Mouse (Mus musculus): ENCODE data around the gene Crb2. TPM values are rescaled to one million over a fixed set of nuclear protein-coding genes. Genes with fewer than 3 reads are reported as not detected.

Gene Crb2
- not detected in 2 replicates for total RNA-seq (2017)

GRCm38 (mm10) chr2:37776016-37776415, at the start of gene Crb2:
Gene Crb2 (plus strand): TSS chr2:37776249.
- no peak for ATAC-seq (replicated peaks in 1 of 2; ENCODE audit: insufficient read depth in 1 of 2, low FRiP score in 2 of 2, low TSS enrichment in 1 of 2, low read depth in 1 of 2, poor library complexity in 2 of 2, severe bottlenecking in 2 of 2)

GRCm38 (mm10) chr2:37731241-37731801, 44.7 kb upstream of the Crb2 start:
- peak; percentile 75 to 85 for ATAC-seq (replicated peaks in 1 of 2; ENCODE audit: insufficient read depth in 1 of 2, low FRiP score in 2 of 2, low TSS enrichment in 1 of 2, low read depth in 1 of 2, poor library complexity in 2 of 2, severe bottlenecking in 2 of 2)

GRCm38 (mm10) chr2:37734979-37735806, 40.9 kb upstream of the Crb2 start:
- ATAC-seq (replicated peaks in 1 of 2; ENCODE audit: insufficient read depth in 1 of 2, low FRiP score in 2 of 2, low TSS enrichment in 1 of 2, low read depth in 1 of 2, poor library complexity in 2 of 2, severe bottlenecking in 2 of 2) = 0 out of 4 replicates have a peak, but pooled peaks of 1 of the 2 experiments have one; percentile 9

GRCm38 (mm10) chr2:37735807-37736188, 40.3 kb upstream of the Crb2 start:
- peak; percentile 66 to 81; a peak in 3 of 4 replicates for ATAC-seq (replicated peaks in 1 of 2; ENCODE audit: insufficient read depth in 1 of 2, low FRiP score in 2 of 2, low TSS enrichment in 1 of 2, low read depth in 1 of 2, poor library complexity in 2 of 2, severe bottlenecking in 2 of 2)

GRCm38 (mm10) chr2:37741806-37742554, 34.1 kb upstream of the Crb2 start:
- no peak for ATAC-seq (replicated peaks in 1 of 2; ENCODE audit: insufficient read depth in 1 of 2, low FRiP score in 2 of 2, low TSS enrichment in 1 of 2, low read depth in 1 of 2, poor library complexity in 2 of 2, severe bottlenecking in 2 of 2)

DNA sequence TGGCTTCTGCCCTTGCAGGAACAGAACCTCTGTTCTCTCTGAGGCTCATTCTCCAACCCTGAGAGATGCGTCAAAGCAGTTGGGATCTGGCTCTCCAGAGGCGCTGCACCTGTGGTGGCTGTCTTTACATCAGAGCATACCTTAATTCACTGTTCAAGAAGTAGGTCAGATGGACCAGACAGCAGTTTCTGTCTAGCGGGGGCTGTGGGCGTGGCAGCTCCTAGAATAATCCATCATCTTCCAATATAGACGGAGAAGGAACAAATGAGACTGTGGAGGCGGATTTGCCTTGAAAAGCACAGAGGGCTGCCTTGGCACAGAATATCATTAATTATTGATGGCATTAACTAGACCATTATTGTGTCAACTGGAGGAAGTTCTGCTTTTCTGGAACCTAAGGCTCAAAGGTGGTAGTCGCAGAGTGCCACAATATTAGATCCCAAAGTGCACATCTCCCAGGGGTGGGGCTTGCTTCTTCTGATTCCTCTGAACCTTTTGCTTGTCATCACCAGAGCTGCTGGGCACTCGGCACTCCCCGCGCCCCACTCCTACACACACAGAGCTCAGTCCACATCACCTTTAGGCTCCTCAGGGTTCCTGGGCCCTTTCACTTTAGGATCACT, 31.2 kb upstream of the Crb2 start:
- no peak for ATAC-seq (replicated peaks in 1 of 2; ENCODE audit: insufficient read depth in 1 of 2, low FRiP score in 2 of 2, low TSS enrichment in 1 of 2, low read depth in 1 of 2, poor library complexity in 2 of 2, severe bottlenecking in 2 of 2)

DNA sequence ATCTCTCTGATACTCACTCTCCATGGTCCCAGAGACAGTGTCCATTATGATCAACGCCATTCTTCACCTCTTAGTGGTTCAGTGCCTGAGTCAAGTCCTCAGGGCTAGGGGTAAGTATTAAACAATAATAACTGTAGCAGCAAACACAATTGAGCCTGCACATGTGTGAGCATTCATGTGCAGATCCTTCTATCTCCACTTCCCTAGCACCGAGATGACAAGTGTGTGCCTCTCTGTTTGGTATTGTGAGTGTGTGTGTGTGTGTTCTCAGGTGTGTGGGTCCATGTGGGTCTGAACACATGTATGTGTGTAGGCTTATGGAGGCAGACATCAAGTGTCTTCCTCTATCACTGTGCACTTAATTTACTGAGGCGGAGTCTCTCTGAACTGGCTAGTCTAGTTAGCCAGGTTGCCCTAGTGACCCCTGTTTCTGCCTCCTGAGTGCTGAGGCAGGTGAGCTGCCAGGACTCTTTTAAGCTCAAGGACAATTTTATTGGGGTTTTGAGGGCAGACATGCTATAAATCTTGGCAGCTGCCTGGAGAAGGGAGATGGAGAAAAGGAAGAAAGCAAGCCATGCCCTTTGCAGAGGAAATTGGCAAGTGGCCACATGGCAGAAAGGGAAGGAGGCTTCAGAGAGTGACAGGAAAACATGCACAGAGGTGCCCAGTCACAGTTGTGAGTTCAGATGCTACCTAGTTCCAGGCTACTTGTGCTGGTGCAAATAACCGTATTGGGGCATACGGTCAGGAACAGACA, 29.6 kb upstream of the Crb2 start:
- ATAC-seq (replicated peaks in 1 of 2; ENCODE audit: insufficient read depth in 1 of 2, low FRiP score in 2 of 2, low TSS enrichment in 1 of 2, low read depth in 1 of 2, poor library complexity in 2 of 2, severe bottlenecking in 2 of 2) = no peak

DNA sequence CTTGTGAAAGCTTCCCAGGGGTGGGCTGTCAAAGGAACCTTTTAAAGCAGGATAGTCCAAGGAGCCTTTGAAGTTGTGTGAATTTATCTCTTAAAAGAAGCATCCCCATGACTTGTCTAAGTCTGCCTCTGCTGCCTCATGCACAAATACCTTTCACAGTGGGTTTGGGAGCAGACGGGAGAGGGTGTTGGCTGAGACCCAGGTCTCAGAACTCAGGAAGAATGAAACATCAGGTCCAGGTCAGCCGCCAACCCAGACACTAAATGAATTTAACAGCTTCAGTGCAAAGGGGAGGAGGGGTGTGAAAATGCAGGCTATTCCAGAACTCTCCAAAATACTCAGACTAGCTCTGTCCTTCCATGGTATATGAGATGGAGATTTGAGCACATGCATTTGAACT, 28.1 kb upstream of the Crb2 start:
- ATAC-seq (replicated peaks in 1 of 2; ENCODE audit: insufficient read depth in 1 of 2, low FRiP score in 2 of 2, low TSS enrichment in 1 of 2, low read depth in 1 of 2, poor library complexity in 2 of 2, severe bottlenecking in 2 of 2) = no peak

- no peak for ATAC-seq (replicated peaks in 1 of 2; ENCODE audit: insufficient read depth in 1 of 2, low FRiP score in 2 of 2, low TSS enrichment in 1 of 2, low read depth in 1 of 2, poor library complexity in 2 of 2, severe bottlenecking in 2 of 2)
These were observed 27.5 kb upstream of the Crb2 start for GRCm38 (mm10) chr2:37748442-37749066.

GRCm38 (mm10) chr2:37749323-37749722, 26.7 kb upstream of the Crb2 start:
- ATAC-seq (replicated peaks in 1 of 2; ENCODE audit: insufficient read depth in 1 of 2, low FRiP score in 2 of 2, low TSS enrichment in 1 of 2, low read depth in 1 of 2, poor library complexity in 2 of 2, severe bottlenecking in 2 of 2) = peak; percentile 59 to 70

DNA sequence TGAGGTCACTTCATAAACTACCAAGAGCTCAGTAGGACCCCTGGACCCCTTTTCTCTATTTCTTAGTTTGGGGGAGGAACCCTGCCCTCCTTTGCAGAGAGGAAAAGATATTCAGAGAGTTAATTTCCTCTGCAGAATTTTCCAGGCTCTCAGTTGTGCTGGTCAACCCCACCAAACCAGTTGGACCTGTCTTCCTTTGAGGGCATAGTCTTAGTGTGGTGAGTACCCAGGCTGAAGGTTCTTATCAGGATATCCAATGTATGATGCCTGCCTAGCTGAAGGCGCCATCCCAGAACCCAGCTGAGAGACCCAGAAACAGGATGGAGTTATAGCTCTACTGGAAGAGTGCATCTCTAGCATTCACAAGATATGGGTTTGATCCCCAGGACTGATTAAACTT, 24.9 kb upstream of the Crb2 start:
- no peak for ATAC-seq (replicated peaks in 1 of 2; ENCODE audit: insufficient read depth in 1 of 2, low FRiP score in 2 of 2, low TSS enrichment in 1 of 2, low read depth in 1 of 2, poor library complexity in 2 of 2, severe bottlenecking in 2 of 2)

- ATAC-seq (replicated peaks in 1 of 2; ENCODE audit: insufficient read depth in 1 of 2, low FRiP score in 2 of 2, low TSS enrichment in 1 of 2, low read depth in 1 of 2, poor library complexity in 2 of 2, severe bottlenecking in 2 of 2) = no peak; a peak in 1 of 4 replicates
These were observed 19.7 kb upstream of the Crb2 start for GRCm38 (mm10) chr2:37756220-37756930.

- peak; percentile 88 to 91 for ATAC-seq (replicated peaks in 1 of 2; ENCODE audit: insufficient read depth in 1 of 2, low FRiP score in 2 of 2, low TSS enrichment in 1 of 2, low read depth in 1 of 2, poor library complexity in 2 of 2, severe bottlenecking in 2 of 2)
These were observed 19.0 kb upstream of the Crb2 start for GRCm38 (mm10) chr2:37757016-37757415.

- no peak for ATAC-seq (replicated peaks in 1 of 2; ENCODE audit: insufficient read depth in 1 of 2, low FRiP score in 2 of 2, low TSS enrichment in 1 of 2, low read depth in 1 of 2, poor library complexity in 2 of 2, severe bottlenecking in 2 of 2)
These were observed 18.3 kb upstream of the Crb2 start for GRCm38 (mm10) chr2:37757784-37758183.

DNA sequence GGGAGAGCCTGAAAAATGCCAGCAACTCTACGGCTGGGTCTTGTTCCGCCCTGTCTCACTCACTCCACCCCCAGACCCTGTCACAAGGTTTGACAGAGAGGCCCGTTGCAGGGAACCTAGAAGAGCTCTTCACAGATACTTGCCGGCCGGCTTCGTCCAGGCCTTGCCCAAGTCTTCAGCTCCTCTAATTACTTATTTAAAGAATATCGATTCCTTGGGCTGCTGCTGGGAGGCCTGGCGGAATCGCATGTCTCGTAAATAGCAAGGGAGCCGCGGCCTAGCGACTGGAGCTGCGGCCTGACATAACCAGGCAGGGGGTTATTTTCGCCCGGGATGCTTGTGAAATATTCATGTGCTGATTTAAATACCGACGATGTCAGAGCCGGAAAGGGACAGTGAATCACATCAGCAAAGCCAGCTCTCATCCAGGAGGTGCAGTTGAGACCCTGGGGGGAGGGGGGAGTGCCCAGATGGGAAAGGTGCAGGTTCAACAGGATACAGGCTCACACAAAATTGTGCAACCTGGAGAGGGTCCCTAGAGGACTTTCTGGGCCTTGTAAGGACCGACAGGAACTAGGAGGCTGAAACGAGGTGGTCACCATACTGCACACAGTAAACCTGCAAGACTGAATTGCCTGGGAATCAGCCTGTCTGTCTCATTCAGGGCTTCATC, 17.6 kb upstream of the Crb2 start:
- no peak for ATAC-seq (replicated peaks in 1 of 2; ENCODE audit: insufficient read depth in 1 of 2, low FRiP score in 2 of 2, low TSS enrichment in 1 of 2, low read depth in 1 of 2, poor library complexity in 2 of 2, severe bottlenecking in 2 of 2)

GRCm38 (mm10) chr2:37760633-37761032, 15.4 kb upstream of the Crb2 start:
- no peak for ATAC-seq (replicated peaks in 1 of 2; ENCODE audit: insufficient read depth in 1 of 2, low FRiP score in 2 of 2, low TSS enrichment in 1 of 2, low read depth in 1 of 2, poor library complexity in 2 of 2, severe bottlenecking in 2 of 2)

Data from hematopoietic stem cell, adult 5-6 weeks (primary cell).